Mouse (Mus musculus): Measurements from ENCODE around the gene Arel1. TPM values are rescaled to one million over a fixed set of nuclear protein-coding genes. Genes with fewer than 3 reads are reported as not detected.

Arel1 gene
- polyA plus RNA-seq (2014; fragmentation: Nextera tagmentation; extraction: Ambion mirVana), result 17.1 and 19.3 TPM in 2 replicates

- under 1% methylated on average over 42 of the region's 42 CpGs for WGBS
- Histone ChIP-seq H3K4me2 (peak within 1 kb of the TSS; percentile 97), H3K27me3 (ENCODE audit: insufficient read depth, low read length) (no peaks in the 10 kb centered on the region), H3K9ac (peak within 1 kb of the TSS; percentile 82), H3K36me3 (ENCODE audit: insufficient read depth) (peaks cover 27% of the 10 kb centered on the region), H3K9me3 (ENCODE audit: low read depth, low read length) (no peaks in the 10 kb centered on the region), H3K4me3 (ENCODE audit: low read depth, low read length) (peak within 1 kb of the TSS; percentile 82), H3K4me1 (ENCODE audit: insufficient read depth) (peaks cover 7% of the 10 kb centered on the region; the same call in 1 of the 2 replicates), H3K27ac (ENCODE audit: low read depth) (peak within 1 kb of the TSS; percentile 50; the same call in 1 of the 2 replicates)
- DNase-seq (peak; percentile 97), ATAC-seq (ENCODE audit: insufficient read depth) (peak; percentile 91)
- TF ChIP-seq CTCF (IDR thresholded peaks at IDR 0.05; ENCODE audit: low read depth), result no peak
These were observed at the start of gene Arel1, which contains the start of gene Fcf1 for GRCm38 (mm10) chr12:84970428-84971096. Arel1 (minus strand) TSS chr12:84970900. Fcf1 (plus strand) TSS chr12:84970897.

GRCm38 (mm10) chr12:85012185-85012584, 41.5 kb upstream of the Arel1 start:
- Histone ChIP-seq H3K9ac (no peak overlapping the region), H3K4me2 (no peak overlapping the region), H3K4me3 (ENCODE audit: low read depth, low read length) (no peak overlapping the region), H3K27me3 (ENCODE audit: insufficient read depth, low read length) (no peaks in the 10 kb centered on the region), H3K9me3 (ENCODE audit: low read depth, low read length) (0 out of 2 replicates have a peak, but pooled peaks cover 6% of the 10 kb centered on the region), H3K36me3 (ENCODE audit: insufficient read depth) (peaks cover 40% of the 10 kb centered on the region), H3K4me1 (ENCODE audit: insufficient read depth) (no peaks in the 10 kb centered on the region), H3K27ac (ENCODE audit: low read depth) (no peak overlapping the region)
- TF ChIP-seq CTCF (IDR thresholded peaks at IDR 0.05; ENCODE audit: low read depth), result no peak
- no peak for DNase-seq
- 92% methylated on average over 2 of the region's 2 CpGs for WGBS
- ATAC-seq (ENCODE audit: insufficient read depth), result no peak

GRCm38 (mm10) chr12:85010541-85010940, 39.8 kb upstream of the Arel1 start:
- no peak for ATAC-seq (ENCODE audit: insufficient read depth)
- no peak for TF ChIP-seq CTCF (IDR thresholded peaks at IDR 0.05; ENCODE audit: low read depth)

GRCm38 (mm10) chr12:85009776-85010175, 39.1 kb upstream of the Arel1 start:
- Histone ChIP-seq H3K9me3 (ENCODE audit: low read depth, low read length) (0 out of 2 replicates have a peak, but pooled peaks cover 6% of the 10 kb centered on the region), H3K4me3 (ENCODE audit: low read depth, low read length) (no peak overlapping the region), H3K9ac (no peak overlapping the region), H3K4me1 (ENCODE audit: insufficient read depth) (no peaks in the 10 kb centered on the region), H3K36me3 (ENCODE audit: insufficient read depth) (peaks cover 26% of the 10 kb centered on the region), H3K4me2 (no peak overlapping the region), H3K27me3 (ENCODE audit: insufficient read depth, low read length) (no peaks in the 10 kb centered on the region), H3K27ac (ENCODE audit: low read depth) (no peak overlapping the region)
- ATAC-seq (ENCODE audit: insufficient read depth) (no peak), DNase-seq (no peak)
- TF ChIP-seq CTCF (IDR thresholded peaks at IDR 0.05; ENCODE audit: low read depth), result no peak
- WGBS, result 57% methylated on average over 1 of the region's 1 CpGs

More at GRCm38 (mm10) chr12:85010541-85010940, 39.8 kb upstream of the Arel1 start:
- H3K9ac ChIP-seq, result no peak overlapping the region
- DNase-seq, result no peak
- no peak overlapping the region for H3K4me2 ChIP-seq
- H3K4me1 ChIP-seq (ENCODE audit: insufficient read depth), result no peaks in the 10 kb centered on the region
- H3K27ac ChIP-seq (ENCODE audit: low read depth), result no peak overlapping the region
- H3K36me3 ChIP-seq (ENCODE audit: insufficient read depth), result peaks cover 28% of the 10 kb centered on the region
- H3K4me3 ChIP-seq (ENCODE audit: low read depth, low read length), result no peak overlapping the region
- no peaks in the 10 kb centered on the region for H3K27me3 ChIP-seq (ENCODE audit: insufficient read depth, low read length)
- 0 out of 2 replicates have a peak, but pooled peaks cover 6% of the 10 kb centered on the region for H3K9me3 ChIP-seq (ENCODE audit: low read depth, low read length)
- 77% methylated on average over 2 of the region's 2 CpGs for whole genome bisulfite sequencing

GRCm38 (mm10) chr12:85007021-85007420, 36.3 kb upstream of the Arel1 start:
- no peak overlapping the region for H3K4me3 ChIP-seq (ENCODE audit: low read depth, low read length)
- H3K4me1 ChIP-seq (ENCODE audit: insufficient read depth), result no peaks in the 10 kb centered on the region

GRCm38 (mm10) chr12:85006206-85006605, 35.5 kb upstream of the Arel1 start:
- no peak for DNase-seq
- no peak overlapping the region for H3K9ac ChIP-seq
- WGBS, result 89% methylated on average over 1 of the region's 1 CpGs
- no peak overlapping the region for H3K4me3 ChIP-seq (ENCODE audit: low read depth, low read length)
- H3K27me3 ChIP-seq (ENCODE audit: insufficient read depth, low read length), result no peaks in the 10 kb centered on the region
- peaks cover 7% of the 10 kb centered on the region; the same call in 1 of the 2 replicates for H3K36me3 ChIP-seq (ENCODE audit: insufficient read depth)
- no peak overlapping the region for H3K4me2 ChIP-seq
- H3K9me3 ChIP-seq (ENCODE audit: low read depth, low read length), result no peaks in the 10 kb centered on the region
- TF ChIP-seq CTCF (IDR thresholded peaks at IDR 0.05; ENCODE audit: low read depth), result no peak
- H3K27ac ChIP-seq (ENCODE audit: low read depth), result no peak overlapping the region
- no peak for ATAC-seq (ENCODE audit: insufficient read depth)
- H3K4me1 ChIP-seq (ENCODE audit: insufficient read depth), result no peaks in the 10 kb centered on the region

More at GRCm38 (mm10) chr12:85007021-85007420, 36.3 kb upstream of the Arel1 start:
- Histone ChIP-seq H3K9ac (no peak overlapping the region), H3K36me3 (ENCODE audit: insufficient read depth) (peaks cover 7% of the 10 kb centered on the region; the same call in 1 of the 2 replicates), H3K27me3 (ENCODE audit: insufficient read depth, low read length) (no peaks in the 10 kb centered on the region), H3K4me2 (no peak overlapping the region), H3K27ac (ENCODE audit: low read depth) (no peak overlapping the region), H3K9me3 (ENCODE audit: low read depth, low read length) (0 out of 2 replicates have a peak, but pooled peaks cover 6% of the 10 kb centered on the region)
- TF ChIP-seq CTCF (IDR thresholded peaks at IDR 0.05; ENCODE audit: low read depth), result no peak
- DNase-seq, result no peak
- ATAC-seq (ENCODE audit: insufficient read depth), result no peak

- Histone ChIP-seq H3K9me3 (ENCODE audit: low read depth, low read length) (no peaks in the 10 kb centered on the region), H3K4me3 (ENCODE audit: low read depth, low read length) (peak overlapping the region; percentile 98), H3K4me2 (peak overlapping the region; percentile 98), H3K36me3 (ENCODE audit: insufficient read depth) (0 out of 2 replicates have a peak, but pooled peaks cover 3% of the 10 kb centered on the region), H3K9ac (no peak overlapping the region), H3K27ac (ENCODE audit: low read depth) (no peak overlapping the region), H3K27me3 (ENCODE audit: insufficient read depth, low read length) (no peaks in the 10 kb centered on the region), H3K4me1 (ENCODE audit: insufficient read depth) (peaks cover 14% of the 10 kb centered on the region; the same call in 1 of the 2 replicates)
- ATAC-seq (ENCODE audit: insufficient read depth) (no peak), DNase-seq (no peak)
- no peak for TF ChIP-seq CTCF (IDR thresholded peaks at IDR 0.05; ENCODE audit: low read depth)
These were observed 28.4 kb upstream of the Arel1 start for GRCm38 (mm10) chr12:84999053-84999452.
